Mouse (Mus musculus): ENCODE data around the gene Mfsd12. TPM values are rescaled to one million over a fixed set of nuclear protein-coding genes. Genes with fewer than 3 reads are reported as not detected.

Gene Mfsd12
- total and polyA plus RNA-seq, 2 experiments from 2014 or later, result 13.6 to 38.1 TPM

GRCm38 (mm10) chr10:81375322-81375721 is 18.0 kb downstream of the Mfsd12 start:
- Histone ChIP-seq H3K27me3 (ENCODE audit: insufficient read depth, low read length) (no peaks in the 10 kb centered on the region), H3K4me3 (ENCODE audit: low read length) (no peak overlapping the region), H3K4me2 (ENCODE audit: low read depth, low read length) (no peak overlapping the region), H3K9ac (replicated peaks; ENCODE audit: low read length) (no peak overlapping the region), H3K9me3 (ENCODE audit: low read length) (no peaks in the 10 kb centered on the region), H3K4me1 (ENCODE audit: insufficient read depth, low read length) (peaks cover 12% of the 10 kb centered on the region), H3K27ac (no peak overlapping the region), H3K36me3 (ENCODE audit: insufficient read depth, low read length) (peaks cover 9% of the 10 kb centered on the region)
- WGBS, result 92% methylated on average over 10 of the region's 10 CpGs
- ATAC-seq, result no peak
- no peak for TF ChIP-seq CTCF (IDR thresholded peaks at IDR 0.05; ENCODE audit: low read depth)
- no peak for DNase-seq (ENCODE audit: low spot score)

- H3K27me3 ChIP-seq (ENCODE audit: insufficient read depth, low read length), result no peaks in the 10 kb centered on the region
- no peak overlapping the region for H3K27ac ChIP-seq
- 47% methylated on average over 6 of the region's 6 CpGs for WGBS
- peak overlapping the region; percentile 94 for H3K4me2 ChIP-seq (ENCODE audit: low read depth, low read length)
- peak; percentile 15; the same call in 1 of the 2 replicates for TF ChIP-seq CTCF (IDR thresholded peaks at IDR 0.05; ENCODE audit: low read depth)
- DNase-seq (ENCODE audit: low spot score) (no peak), ATAC-seq (no peak)
- no peaks in the 10 kb centered on the region for H3K36me3 ChIP-seq (ENCODE audit: insufficient read depth, low read length)
- no peaks in the 10 kb centered on the region for H3K9me3 ChIP-seq (ENCODE audit: low read length)
- peaks cover 12% of the 10 kb centered on the region for H3K4me1 ChIP-seq (ENCODE audit: insufficient read depth, low read length)
- H3K9ac ChIP-seq (replicated peaks; ENCODE audit: low read length), result peak overlapping the region; percentile 89
- peak overlapping the region; percentile 84 for H3K4me3 ChIP-seq (ENCODE audit: low read length)
Observed at GRCm38 (mm10) chr10:81376561-81377361, 19.5 kb downstream of the Mfsd12 start.

GRCm38 (mm10) chr10:81377362-81377664 is 20.0 kb downstream of the Mfsd12 start:
- Histone ChIP-seq H3K4me3 (ENCODE audit: low read length) (peak overlapping the region; percentile 84), H3K36me3 (ENCODE audit: insufficient read depth, low read length) (no peaks in the 10 kb centered on the region), H3K9me3 (ENCODE audit: low read length) (no peaks in the 10 kb centered on the region), H3K4me1 (ENCODE audit: insufficient read depth, low read length) (peaks cover 12% of the 10 kb centered on the region), H3K4me2 (ENCODE audit: low read depth, low read length) (peak overlapping the region; percentile 94), H3K27me3 (ENCODE audit: insufficient read depth, low read length) (no peaks in the 10 kb centered on the region), H3K27ac (peak overlapping the region; percentile 85; the same call in 1 of the 2 replicates), H3K9ac (replicated peaks; ENCODE audit: low read length) (peak overlapping the region; percentile 89)
- ATAC-seq (no peak), DNase-seq (ENCODE audit: low spot score) (no peak)
- 48% methylated on average over 2 of the region's 2 CpGs for WGBS
- TF ChIP-seq CTCF (IDR thresholded peaks at IDR 0.05; ENCODE audit: low read depth), result no peak

GRCm38 (mm10) chr10:81377793-81378552 is 20.7 kb downstream of the Mfsd12 start, which contains the start of gene Fzr1:
Fzr1 (minus strand) TSS chr10:81378516.
- TF ChIP-seq CTCF (IDR thresholded peaks at IDR 0.05; ENCODE audit: low read depth), result no peak
- Histone ChIP-seq H3K9me3 (ENCODE audit: low read length) (no peaks in the 10 kb centered on the region), H3K4me2 (ENCODE audit: low read depth, low read length) (peak within 1 kb of the TSS; percentile 94), H3K27ac (peak within 1 kb of the TSS; percentile 85), H3K36me3 (ENCODE audit: insufficient read depth, low read length) (no peaks in the 10 kb centered on the region), H3K4me3 (ENCODE audit: low read length) (peak within 1 kb of the TSS; percentile 84), H3K9ac (replicated peaks; ENCODE audit: low read length) (peak within 1 kb of the TSS; percentile 89), H3K4me1 (ENCODE audit: insufficient read depth, low read length) (peaks cover 12% of the 10 kb centered on the region), H3K27me3 (ENCODE audit: insufficient read depth, low read length) (no peaks in the 10 kb centered on the region)
- DNase-seq (ENCODE audit: low spot score) (no peak), ATAC-seq (peak; percentile 27)
- WGBS, result under 1% methylated on average over 46 of the region's 59 CpGs

GRCm38 (mm10) chr10:81378553-81379182 is 21.4 kb downstream of the Mfsd12 start:
- peak overlapping the region; percentile 84 for H3K4me3 ChIP-seq (ENCODE audit: low read length)
- H3K9ac ChIP-seq (replicated peaks; ENCODE audit: low read length), result peak overlapping the region; percentile 89
- DNase-seq (ENCODE audit: low spot score), result peak; percentile 100
- no peaks in the 10 kb centered on the region for H3K9me3 ChIP-seq (ENCODE audit: low read length)
- TF ChIP-seq CTCF (IDR thresholded peaks at IDR 0.05; ENCODE audit: low read depth), result no peak; the same call in 1 of the 2 replicates
- peak; percentile 98 for ATAC-seq
- peaks cover 12% of the 10 kb centered on the region for H3K4me1 ChIP-seq (ENCODE audit: insufficient read depth, low read length)
- peak overlapping the region; percentile 94 for H3K4me2 ChIP-seq (ENCODE audit: low read depth, low read length)
- WGBS, result under 1% methylated on average over 46 of the region's 46 CpGs
- peak overlapping the region; percentile 85; the same call in 1 of the 2 replicates for H3K27ac ChIP-seq
- no peaks in the 10 kb centered on the region for H3K27me3 ChIP-seq (ENCODE audit: insufficient read depth, low read length)
- H3K36me3 ChIP-seq (ENCODE audit: insufficient read depth, low read length), result no peaks in the 10 kb centered on the region

GRCm38 (mm10) chr10:81379183-81379553 is 21.9 kb downstream of the Mfsd12 start:
- H3K4me3 ChIP-seq (ENCODE audit: low read length), result peak overlapping the region; percentile 84

More at GRCm38 (mm10) chr10:81379183-81379553, 21.9 kb downstream of the Mfsd12 start:
- DNase-seq (ENCODE audit: low spot score) (no peak), ATAC-seq (no peak)
- Histone ChIP-seq H3K27ac (0 out of 2 replicates have a peak overlapping the region, but pooled peaks have one; percentile 22), H3K36me3 (ENCODE audit: insufficient read depth, low read length) (no peaks in the 10 kb centered on the region), H3K4me2 (ENCODE audit: low read depth, low read length) (peak overlapping the region; percentile 94), H3K9me3 (ENCODE audit: low read length) (no peaks in the 10 kb centered on the region), H3K27me3 (ENCODE audit: insufficient read depth, low read length) (no peaks in the 10 kb centered on the region), H3K4me1 (ENCODE audit: insufficient read depth, low read length) (peaks cover 12% of the 10 kb centered on the region), H3K9ac (replicated peaks; ENCODE audit: low read length) (no peak overlapping the region; the same call in 1 of the 2 replicates)
- TF ChIP-seq CTCF (IDR thresholded peaks at IDR 0.05; ENCODE audit: low read depth), result no peak
- 60% methylated on average over 3 of the region's 3 CpGs for WGBS
